Mouse (Mus musculus) limb, embryonic 11.5 days (tissue): ENCODE measurements around the gene Zfp341. TPM values are rescaled to one million over a fixed set of nuclear protein-coding genes. Genes with fewer than 3 reads are reported as not detected.

Experiments
- ATAC-seq: fragments of 200-750 bp; cut with Nextera tagmentation; 2 replicates; pipeline ENCODE4 v1.8.0; 2017; ENCODE audit warnings: low read depth; ENCODE audit not compliant: insufficient number of reproducible peaks, low FRiP score, low TSS enrichment
- DNase-seq: peaks from one replicate; pipeline ENCODE4 v3.0.0-alpha.2; 2015; ENCODE audit warnings: low spot score
- H3K27ac ChIP-seq: fragments of 300-500 bp; sonication (generic); replicated peaks from 2 replicates; pipeline ENCODE4 v1.5.1; 2014; ENCODE audit warnings: low read depth, mild to moderate bottlenecking, low read length
- H3K27me3 ChIP-seq: fragments of 300-500 bp; sonication (generic); 2 replicates; pipeline ENCODE4 v1.6.1; 2014; ENCODE audit warnings: mild to moderate bottlenecking, low read length, mixed read lengths; ENCODE audit not compliant: control insufficient read depth, insufficient read depth
- H3K36me3 ChIP-seq: fragments of 300-500 bp; sonication (generic); 2 replicates; pipeline ENCODE4 v1.6.1; 2014; ENCODE audit warnings: mild to moderate bottlenecking, low read length, moderate library complexity, mixed read lengths; ENCODE audit not compliant: control insufficient read depth, insufficient read depth
- H3K4me1 ChIP-seq: fragments of 300-500 bp; sonication (generic); 2 replicates; pipeline ENCODE4 v1.6.1; 2014; ENCODE audit warnings: low read length, mixed read lengths; ENCODE audit not compliant: control insufficient read depth, insufficient read depth
- H3K4me2 ChIP-seq: fragments of 300-500 bp; sonication (generic); 2 replicates; pipeline ENCODE4 v1.6.1; 2014; ENCODE audit warnings: low read depth, mild to moderate bottlenecking, moderate library complexity; ENCODE audit not compliant: severe bottlenecking
- H3K4me3 ChIP-seq: fragments of 300-500 bp; sonication (generic); 2 replicates; pipeline ENCODE4 v1.5.1; 2014; ENCODE audit warnings: low read depth, low read length
- H3K9ac ChIP-seq: fragments of 300-500 bp; sonication (generic); 2 replicates; pipeline ENCODE4 v1.6.1; 2014; ENCODE audit warnings: mild to moderate bottlenecking, low read length
- H3K9me3 ChIP-seq: fragments of 300-500 bp; sonication (generic); 2 replicates; pipeline ENCODE4 v1.6.1; 2016; ENCODE audit warnings: low read length; ENCODE audit not compliant: control insufficient read depth
- WGBS: fragments of 180-500 bp; shearing (Covaris S2); extraction: QIAGEN DNeasy Blood & Tissue Kit; methylation state at CpG from one replicate; pipeline ENCODE4 v1.1.7; 2014; 5-methylcytosine and 5-hydroxymethylcytosine counted together
- polyA plus RNA-seq: library from polyadenylated mRNA; unstranded; fragments of >200 nt; fragmentation: Nextera tagmentation; extraction: Ambion mirVana; gene quantifications from 2 replicates; pipeline ENCODE4 v1.2.1, GENCODE M21; 2014

The Zfp341 gene
- polyA plus RNA-seq, 1 experiment from 2014 or later, result 0.91 TPM

DNA sequence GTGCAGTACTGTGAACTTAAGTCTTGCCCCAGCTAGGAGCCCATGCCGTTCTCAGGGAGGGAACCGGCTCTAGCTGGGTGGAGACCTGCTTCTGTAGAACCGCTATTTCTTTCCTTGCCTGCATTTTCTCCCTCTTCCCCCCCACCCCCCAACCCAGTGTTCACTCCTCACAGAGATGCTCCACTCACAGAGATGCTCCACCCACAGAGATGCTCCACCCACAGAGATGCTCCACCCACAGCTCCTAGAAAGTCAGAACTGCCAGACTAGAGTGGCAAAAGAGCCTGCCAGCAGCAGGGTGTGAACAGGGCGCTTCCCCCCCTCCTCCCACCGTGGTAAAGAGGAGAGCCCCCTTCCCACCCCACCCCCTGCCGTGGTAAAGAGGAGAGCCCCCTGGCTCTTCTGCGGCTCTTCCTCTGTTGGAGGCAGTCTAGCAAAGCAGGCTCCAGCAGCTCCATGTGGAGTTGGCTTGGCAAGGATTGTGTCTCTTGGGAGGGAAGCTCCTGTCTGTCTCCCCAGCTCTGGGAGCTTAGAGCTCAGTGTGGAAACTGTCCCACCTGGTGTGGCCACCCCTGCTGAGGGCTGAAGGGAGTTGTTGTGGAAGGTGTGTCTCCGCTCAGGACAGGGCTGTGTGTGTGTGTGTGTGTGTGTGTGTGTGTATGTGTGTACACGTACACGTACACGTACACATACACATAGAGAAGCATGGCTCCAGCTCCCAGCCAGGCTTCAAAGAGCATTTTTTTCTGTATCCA lies 80.3 kb downstream of the Zfp341 start:
- Histone ChIP-seq H3K9ac (no peak overlapping the region), H3K9me3 (no peaks in the 10 kb centered on the region), H3K36me3 (peaks cover 15% of the 10 kb centered on the region; the same call in 1 of the 2 replicates), H3K27me3 (no peaks in the 10 kb centered on the region), H3K4me3 (no peak overlapping the region), H3K27ac (no peak overlapping the region), H3K4me1 (no peaks in the 10 kb centered on the region), H3K4me2 (no peak overlapping the region)
- WGBS, result 69% methylated on average over 11 of the region's 11 CpGs
- ATAC-seq, result 0 out of 2 replicates have a peak, but pooled peaks have one; percentile 17
- DNase-seq, result no peak

GRCm38 (mm10) chr2:154693941-154694256 lies 80.8 kb downstream of the Zfp341 start:
- ATAC-seq, result no peak
- Histone ChIP-seq H3K4me2 (no peak overlapping the region), H3K27ac (no peak overlapping the region), H3K27me3 (no peaks in the 10 kb centered on the region), H3K36me3 (peaks cover 15% of the 10 kb centered on the region; the same call in 1 of the 2 replicates), H3K4me3 (no peak overlapping the region), H3K9ac (no peak overlapping the region), H3K4me1 (no peaks in the 10 kb centered on the region), H3K9me3 (no peaks in the 10 kb centered on the region)
- DNase-seq, result no peak
- WGBS, result 95% methylated on average over 12 of the region's 12 CpGs

- H3K4me3 ChIP-seq, result no peak overlapping the region
- no peak overlapping the region for H3K9ac ChIP-seq
- 63% methylated on average over 8 of the region's 8 CpGs for WGBS
- H3K4me1 ChIP-seq, result no peaks in the 10 kb centered on the region
- H3K27me3 ChIP-seq, result no peaks in the 10 kb centered on the region
- no peak for DNase-seq
- H3K4me2 ChIP-seq, result no peak overlapping the region
- peaks cover 12% of the 10 kb centered on the region; the same call in 1 of the 2 replicates for H3K36me3 ChIP-seq
- ATAC-seq, result no peak
- no peak overlapping the region for H3K27ac ChIP-seq
- no peaks in the 10 kb centered on the region for H3K9me3 ChIP-seq
Measured at GRCm38 (mm10) chr2:154695690-154696089, 82.6 kb downstream of the Zfp341 start.

Other genes with a start within 250 kb of the Zfp341 start
- 19.8 and 20.3 TPM in 2 replicates for gene Cdk5rap1, start 240.3 kb upstream of the Zfp341 start, polyA plus RNA-seq
- 1.7 and 2.2 TPM in 2 replicates for gene Snta1, start 205.2 kb upstream of the Zfp341 start, polyA plus RNA-seq
- 44.1 and 52.7 TPM in 2 replicates for gene Cbfa2t2, start 176.8 kb upstream of the Zfp341 start, polyA plus RNA-seq
- gene 1700003F12Rik, start 66.2 kb upstream of the Zfp341 start, polyA plus RNA-seq, result 0.95 and 1.0 TPM in 2 replicates
- gene Actl10, start 61.5 kb upstream of the Zfp341 start, polyA plus RNA-seq, result 0.19 and 0.20 TPM in 2 replicates
- 1.4 and 1.5 TPM in 2 replicates for gene Necab3, start 54.4 kb upstream of the Zfp341 start, polyA plus RNA-seq
- gene E2f1, start 43.4 kb upstream of the Zfp341 start, polyA plus RNA-seq, result 8.9 and 10.9 TPM in 2 replicates
- 13.5 and 15.9 TPM in 2 replicates for gene Pxmp4, start 9.6 kb upstream of the Zfp341 start, polyA plus RNA-seq
- 0.43 and 0.67 TPM in 2 replicates for gene 4930519P11Rik, start 140 bp downstream of the Zfp341 start, polyA plus RNA-seq
- 12.8 and 13.7 TPM in 2 replicates for gene Chmp4b, start 38.4 kb downstream of the Zfp341 start, polyA plus RNA-seq
- not detected in 2 replicates for gene Gm14214, start 156.7 kb downstream of the Zfp341 start, polyA plus RNA-seq
- 72.8 and 119 TPM in 2 replicates for gene Raly, start 177.8 kb downstream of the Zfp341 start, polyA plus RNA-seq
- 13.8 and 17.7 TPM in 2 replicates for gene a, start 178.1 kb downstream of the Zfp341 start, polyA plus RNA-seq